Mouse (Mus musculus): Measurements from ENCODE around the gene Aip.

- TF ChIP-seq CTCF (IDR thresholded peaks at IDR 0.05; ENCODE audit: low read depth) (no peak), EP300 (IDR thresholded peaks at IDR 0.05; ENCODE audit: low read depth) (no peak)
Measured at GRCm38 (mm10) chr19:4086156-4086555, 39.5 kb downstream of the Aip start.

Measured in heart, postnatal 0 days (tissue).